Mouse (Mus musculus): ENCODE data around the gene Socs2.

- TF ChIP-seq POLR2A (IDR thresholded peaks at IDR 0.05; ENCODE audit: extremely low read depth, insufficient read depth, low read length) (no peak), CTCF (IDR thresholded peaks at IDR 0.05; ENCODE audit: low read depth, low read length) (no peak)
Measured at GRCm38 (mm10) chr10:95371942-95372341, 45.0 kb downstream of the Socs2 start.
